Mouse (Mus musculus) CH12.LX (cell line): ENCODE measurements around the gene Zfp771. TPM values are rescaled to one million over a fixed set of nuclear protein-coding genes. Genes with fewer than 3 reads are reported as not detected.
A peak's percentile ranks its signal among the peaks of the same experiment; 100 is the strongest.

Source experiments
- DNase-seq: peaks from one replicate; pipeline ENCODE4 v3.0.0-alpha.2; 2013; ENCODE audit errors: extremely low read depth
- H3K27ac ChIP-seq: 2 replicates; pipeline ENCODE4 v1.5.1; 2012; ENCODE audit warnings: low read depth, mild to moderate bottlenecking, control low read depth, moderate library complexity; ENCODE audit not compliant: insufficient read depth
- H3K27me3 ChIP-seq: replicated peaks from 2 replicates; pipeline ENCODE3; 2012; ENCODE audit warnings: inconsistent platforms
- H3K36me3 ChIP-seq, 2 experiments: replicated peaks in 1 of 2; 2 replicates each; pipeline versions ENCODE3 to v1.6.1; 2012; ENCODE audit warnings: inconsistent platforms in 1 of 2, low read length in 1 of 2, mild to moderate bottlenecking in 1 of 2, mixed read lengths in 1 of 2, moderate library complexity in 1 of 2; ENCODE audit not compliant: control insufficient read depth in 1 of 2, insufficient read depth in 1 of 2
- H3K4me1 ChIP-seq, 2 experiments: 2 replicates each; pipeline ENCODE4 v1.6.1; 2012; ENCODE audit warnings: inconsistent platforms in 1 of 2, moderate library complexity in 1 of 2; ENCODE audit not compliant: insufficient read depth in 2 of 2, control insufficient read depth in 1 of 2
- H3K4me2 ChIP-seq: 2 replicates; pipeline ENCODE4 v1.6.1; 2012; ENCODE audit warnings: low read depth, mild to moderate bottlenecking, control low read depth; ENCODE audit not compliant: poor library complexity, insufficient read depth, severe bottlenecking
- H3K4me3 ChIP-seq, 3 experiments: fragments of 150-350 bp in 1 of 3; sonication (generic) in 1 of 3; replicated peaks in 1 of 3; 2 replicates each; pipeline versions ENCODE3 to v1.5.1; 2011 to 2012; ENCODE audit warnings: low read depth in 2 of 3, low read length in 2 of 3, mild to moderate bottlenecking in 2 of 3, moderate library complexity in 2 of 3, control low read depth in 1 of 3, improper control_type of control experiment in 1 of 3, inconsistent platforms in 1 of 3, mixed read lengths in 1 of 3; ENCODE audit not compliant: poor library complexity in 1 of 3
- H3K79me2 ChIP-seq: replicated peaks from 2 replicates; pipeline ENCODE4 v1.6.1; 2012; ENCODE audit warnings: mild to moderate bottlenecking, moderate library complexity; ENCODE audit not compliant: control insufficient read depth, poor library complexity, insufficient read depth, severe bottlenecking; ENCODE audit errors: extremely low read depth
- H3K9ac ChIP-seq: 2 replicates; pipeline ENCODE4 v1.6.1; 2012; ENCODE audit warnings: low read depth, mild to moderate bottlenecking, control low read depth, moderate library complexity; ENCODE audit not compliant: insufficient read depth
- H3K9me3 ChIP-seq: replicated peaks from 2 replicates; pipeline ENCODE3; 2012; ENCODE audit warnings: low read length, inconsistent platforms, mixed read lengths
- BHLHE40 ChIP-seq: IDR thresholded peaks from 2 replicates; pipeline ENCODE4 v1.6.1; 2011; ENCODE audit warnings: mild to moderate bottlenecking, low read depth, low read length, improper control_type of control experiment
- CHD1 ChIP-seq: IDR thresholded peaks from 2 replicates; pipeline ENCODE4 v1.6.1; 2012; ENCODE audit warnings: low read depth, low read length, improper control_type of control experiment, inconsistent platforms
- CHD2 ChIP-seq: IDR thresholded peaks from 2 replicates; pipeline ENCODE4 v1.6.1; 2011; ENCODE audit warnings: low read length, improper control_type of control experiment
- CTCF ChIP-seq, 2 experiments: IDR thresholded peaks in 1 of 2; conservative IDR thresholded peaks in 1 of 2; 2 replicates each; pipeline ENCODE4 v1.5.1; 2011 to 2012; ENCODE audit warnings: low read depth in 2 of 2, low read length in 2 of 2, improper control_type of control experiment in 1 of 2, inconsistent platforms in 1 of 2, mild to moderate bottlenecking in 1 of 2, moderate library complexity in 1 of 2
- E2F4 ChIP-seq: IDR thresholded peaks from 2 replicates; pipeline ENCODE4 v1.6.1; 2011; ENCODE audit warnings: low read depth, low read length, improper control_type of control experiment; ENCODE audit not compliant: insufficient replicate concordance
- ELF1 ChIP-seq: IDR thresholded peaks from 2 replicates; pipeline ENCODE4 v1.6.1; 2014; ENCODE audit warnings: low read depth, mild to moderate bottlenecking, inconsistent platforms, low read length, improper control_type of control experiment
- EP300 ChIP-seq: IDR thresholded peaks from 2 replicates; pipeline ENCODE4 v1.6.1; 2011; ENCODE audit warnings: low read length, improper control_type of control experiment
- ETS1 ChIP-seq: conservative IDR thresholded peaks from 2 replicates; pipeline ENCODE4 v1.6.1; 2012; ENCODE audit warnings: low read depth, mild to moderate bottlenecking, inconsistent platforms, low read length, improper control_type of control experiment, moderate library complexity
- HCFC1 ChIP-seq: IDR thresholded peaks from 2 replicates; pipeline ENCODE4 v1.6.1; 2012; ENCODE audit warnings: low read depth, mild to moderate bottlenecking, inconsistent platforms, low read length, improper control_type of control experiment
- IRF4 ChIP-seq: IDR thresholded peaks from 2 replicates; pipeline ENCODE4 v1.6.1; 2014; ENCODE audit warnings: low read depth, mild to moderate bottlenecking, inconsistent platforms, low read length, improper control_type of control experiment
- JUND ChIP-seq: conservative IDR thresholded peaks from 2 replicates; pipeline ENCODE4 v1.6.1; 2011; ENCODE audit warnings: low read depth, low read length, improper control_type of control experiment
- MAFK ChIP-seq: IDR thresholded peaks from 2 replicates; pipeline ENCODE4 v1.6.1; 2011; ENCODE audit warnings: low read length, improper control_type of control experiment; ENCODE audit not compliant: insufficient replicate concordance
- MAX ChIP-seq: IDR thresholded peaks from 2 replicates; pipeline ENCODE4 v1.6.1; 2011; ENCODE audit warnings: low read length, improper control_type of control experiment
- MAZ ChIP-seq: IDR thresholded peaks from 2 replicates; pipeline ENCODE4 v1.6.1; 2012; ENCODE audit warnings: low read depth, mild to moderate bottlenecking, inconsistent platforms, low read length, improper control_type of control experiment, moderate library complexity
- MEF2A ChIP-seq: IDR thresholded peaks from 2 replicates; pipeline ENCODE4 v1.6.1; 2014; ENCODE audit warnings: low read depth, mild to moderate bottlenecking, inconsistent platforms, low read length, improper control_type of control experiment, borderline replicate concordance
- MXI1 ChIP-seq: IDR thresholded peaks from 2 replicates; pipeline ENCODE4 v1.6.1; 2011; ENCODE audit warnings: mild to moderate bottlenecking, low read depth, low read length, improper control_type of control experiment
- MYC ChIP-seq: IDR thresholded peaks from 2 replicates; pipeline ENCODE4 v1.6.1; 2011; ENCODE audit warnings: low read depth, mild to moderate bottlenecking, improper control_type of control experiment, low read length
- NELFE ChIP-seq: IDR thresholded peaks from 2 replicates; pipeline ENCODE4 v1.6.1; 2011; ENCODE audit warnings: low read depth, low read length, improper control_type of control experiment
- NRF1 ChIP-seq: IDR thresholded peaks from 2 replicates; pipeline ENCODE4 v1.6.1; 2014; ENCODE audit warnings: low read depth, mild to moderate bottlenecking, inconsistent platforms, low read length, improper control_type of control experiment, moderate library complexity
- PAX5 ChIP-seq: IDR thresholded peaks from 2 replicates; pipeline ENCODE4 v1.6.1; 2012; ENCODE audit warnings: low read length, inconsistent platforms, mixed read lengths
- POLR2A ChIP-seq: IDR thresholded peaks from 2 replicates; pipeline ENCODE4 v1.6.1; 2011; ENCODE audit warnings: low read depth, mild to moderate bottlenecking, improper control_type of control experiment, low read length
- POLR2AphosphoS2 ChIP-seq: IDR thresholded peaks from 2 replicates; pipeline ENCODE4 v1.6.1; 2011; ENCODE audit warnings: low read depth, low read length, improper control_type of control experiment
- RAD21 ChIP-seq: IDR thresholded peaks from 2 replicates; pipeline ENCODE4 v1.6.1; 2011; ENCODE audit warnings: low read depth, mild to moderate bottlenecking, low read length, improper control_type of control experiment, moderate library complexity
- RCOR1 ChIP-seq: conservative IDR thresholded peaks from 2 replicates; pipeline ENCODE4 v1.6.1; 2012; ENCODE audit warnings: low read depth, mild to moderate bottlenecking, inconsistent platforms, low read length, improper control_type of control experiment
- SIN3A ChIP-seq: IDR thresholded peaks from 2 replicates; pipeline ENCODE4 v1.6.1; 2012; ENCODE audit warnings: low read length, improper control_type of control experiment, inconsistent platforms
- SMC3 ChIP-seq: IDR thresholded peaks from 2 replicates; pipeline ENCODE4 v1.6.1; 2011; ENCODE audit warnings: low read depth, low read length, improper control_type of control experiment
- TBP ChIP-seq: conservative IDR thresholded peaks from 2 replicates; pipeline ENCODE4 v1.6.1; 2011; ENCODE audit warnings: low read depth, low read length, improper control_type of control experiment
- TCF12 ChIP-seq: IDR thresholded peaks from 2 replicates; pipeline ENCODE4 v1.6.1; 2014; ENCODE audit warnings: low read depth, mild to moderate bottlenecking, inconsistent platforms, low read length, improper control_type of control experiment
- USF1 ChIP-seq: IDR thresholded peaks from 2 replicates; pipeline ENCODE4 v1.6.1; 2014; ENCODE audit warnings: low read depth, mild to moderate bottlenecking, inconsistent platforms, low read length, improper control_type of control experiment
- ZC3H11A ChIP-seq: IDR thresholded peaks from 2 replicates; pipeline ENCODE4 v1.6.1; 2012; ENCODE audit warnings: low read depth, mild to moderate bottlenecking, inconsistent platforms, low read length, improper control_type of control experiment
- ZKSCAN1 ChIP-seq: IDR thresholded peaks from 2 replicates; pipeline ENCODE4 v1.6.1; 2012; ENCODE audit warnings: low read depth, inconsistent platforms, low read length, improper control_type of control experiment, borderline replicate concordance
- ZMIZ1 ChIP-seq: IDR thresholded peaks from 2 replicates; pipeline ENCODE4 v1.6.1; 2012; ENCODE audit warnings: low read depth, mild to moderate bottlenecking, inconsistent platforms, low read length, improper control_type of control experiment
- ZNF384 ChIP-seq: IDR thresholded peaks from 2 replicates; pipeline ENCODE4 v1.6.1; 2012; ENCODE audit warnings: low read depth, low read length, improper control_type of control experiment, inconsistent platforms
- dilution Hi-C: fragments of 300-500 bp; cut with MboI; formaldehyde crosslinking; loops from 2 replicates; pipeline ENCODE4 v1.14.3; 2020; ENCODE audit warnings: low sequenced_read_pairs; ENCODE audit not compliant: extremely low pct_unique_long_range_greater_than_20kb, extremely low pct_ligation_motif_present
- in situ Hi-C: fragments of 300-500 bp; cut with MboI; formaldehyde crosslinking; loops from 3 replicates; pipeline ENCODE4 v1.14.3; 2019; ENCODE audit warnings: low sequenced_read_pairs, low pct_ligation_motif_present, low pct_unique_long_range_greater_than_20kb, mixed read lengths
- polyA plus RNA-seq: library from polyadenylated mRNA; unstranded; fragments of >175 nt; gene quantifications from 2 replicates; pipeline ENCODE4 v1.2.1, GENCODE M21; 2012; ENCODE audit warnings: low read depth; ENCODE audit not compliant: insufficient read length
- total RNA-seq, 2 experiments: library from RNA; depleted of rRNA; stranded (reverse); fragments of 300-350 nt in 1 of 2; fragments of >200 nt in 1 of 2; gene quantifications; 2 replicates each; pipeline ENCODE4 v1.2.3; 2012 to 2014

The Zfp771 gene
- total and polyA plus RNA-seq, 3 experiments: 26.5 to 35.5 (median 27.0) TPM

GRCm38 (mm10) chr7:127273925-127274789, 30.1 kb downstream of the Zfp771 start, which contains the start of gene Sephs2 (continued):
- peak; percentile 99 for TF ChIP-seq NELFE
- no peak; the same call in 1 of the 2 replicates for TF ChIP-seq RCOR1
- TF ChIP-seq BHLHE40: peak; percentile 98
- 0 out of 2 replicates have a peak, but pooled peaks have one; percentile 27 for TF ChIP-seq MAZ
- TF ChIP-seq MAFK: no peak
- TF ChIP-seq POLR2A: peak; percentile 100
- peak; percentile 75 for TF ChIP-seq IRF4
- peak; percentile 63; the same call in 1 of the 2 replicates for TF ChIP-seq MEF2A
- no peak for TF ChIP-seq CTCF (conservative IDR thresholded peaks at IDR 0.05 in 1 of 2, IDR thresholded peaks at IDR 0.05 in 1 of 2; ENCODE audit: low read depth in 2 of 2, low read length in 2 of 2)
- peak; percentile 99 for TF ChIP-seq TBP
- TF ChIP-seq ZNF384: no peak
- TF ChIP-seq HCFC1: peak; percentile 69
- TF ChIP-seq SIN3A: peak; percentile 81; the same call in 1 of the 2 replicates
- TF ChIP-seq, all 38 proteins: peak for 21

GRCm38 (mm10) chr7:127276519-127276961, 32.5 kb downstream of the Zfp771 start:
- H3K27ac ChIP-seq: peak overlapping the region; percentile 82
- dilution Hi-C loops: no loop called here
- no peaks in the 10 kb centered on the region for H3K27me3 ChIP-seq
- DNase-seq: no peak
- no peaks in the 10 kb centered on the region for H3K9me3 ChIP-seq
- no peak overlapping the region for H3K4me3 ChIP-seq
- peaks cover 28 to 68% of the 10 kb centered on the region in 2 experiments for H3K4me1 ChIP-seq
- peak overlapping the region; percentile 35; the same call in 1 of the 2 replicates for H3K4me2 ChIP-seq
- peaks cover 4 to 14% of the 10 kb centered on the region in 2 experiments for H3K36me3 ChIP-seq
- in situ Hi-C loops: no loop called here
- TF ChIP-seq SMC3 (no peak), SIN3A (no peak), MAFK (no peak), POLR2AphosphoS2 (no peak), NRF1 (no peak), E2F4 (no peak), HCFC1 (no peak; the same call in 1 of the 2 replicates), BHLHE40 (peak; percentile 46; the same call in 1 of the 2 replicates), USF1 (no peak), RAD21 (no peak), EP300 (no peak), IRF4 (no peak), ZKSCAN1 (no peak), ZMIZ1 (no peak), POLR2A (no peak), ETS1 (peak; percentile 69), MXI1 (no peak), CHD2 (0 out of 2 replicates have a peak, but pooled peaks have one; percentile 31), JUND (no peak), CHD1 (no peak), PAX5 (no peak), MAX (0 out of 2 replicates have a peak, but pooled peaks have one; percentile 2), TBP (0 out of 2 replicates have a peak, but pooled peaks have one; percentile 49), RCOR1 (no peak), ELF1 (no peak), MEF2A (no peak), ZC3H11A (no peak), NELFE (no peak), MYC (no peak), TCF12 (no peak)
- peaks cover 22% of the 10 kb centered on the region for H3K79me2 ChIP-seq
- H3K9ac ChIP-seq: peak overlapping the region; percentile 49
